Mouse (Mus musculus) G1E (cell line): ENCODE data around the gene Lrch1.

Experiments
- CTCF ChIP-seq: IDR thresholded peaks from 2 replicates; pipeline ENCODE4 v1.5.1; 2012; ENCODE audit warnings: low read depth, low read length, inconsistent platforms, mixed read lengths
- GATA1 ChIP-seq: IDR thresholded peaks from 2 replicates; pipeline ENCODE4 v1.6.1; 2012; ENCODE audit warnings: borderline replicate concordance, low read length, inconsistent platforms, mixed read lengths
- POLR2AphosphoS5 ChIP-seq: IDR thresholded peaks from 2 replicates; pipeline ENCODE4 v1.6.1; 2012; ENCODE audit warnings: low read depth, low read length, inconsistent platforms; ENCODE audit not compliant: insufficient replicate concordance

DNA sequence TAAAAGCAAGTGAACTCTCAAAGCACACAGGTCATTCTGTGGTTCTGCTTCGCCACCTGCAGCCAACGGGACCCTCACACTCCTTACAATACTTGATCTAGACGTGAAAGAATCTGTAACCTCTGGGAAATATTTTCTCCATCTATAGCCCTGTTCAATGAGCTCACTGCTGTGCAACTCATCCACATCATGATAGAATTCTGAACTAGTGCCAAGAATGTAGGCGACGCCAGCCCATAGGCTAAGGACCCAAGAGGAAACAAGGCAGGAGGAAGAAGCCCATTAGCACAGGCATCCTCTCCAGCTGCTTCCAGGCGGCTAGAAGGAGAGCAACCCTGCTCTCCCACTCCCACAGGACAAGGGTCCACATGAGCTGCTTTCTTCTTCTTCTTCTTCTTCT, 98.7 kb downstream of the Lrch1 start:
- TF ChIP-seq CTCF (no peak), GATA1 (no peak), POLR2AphosphoS5 (no peak)
